Mouse (Mus musculus): ENCODE results near the gene Gm10638.

DNA sequence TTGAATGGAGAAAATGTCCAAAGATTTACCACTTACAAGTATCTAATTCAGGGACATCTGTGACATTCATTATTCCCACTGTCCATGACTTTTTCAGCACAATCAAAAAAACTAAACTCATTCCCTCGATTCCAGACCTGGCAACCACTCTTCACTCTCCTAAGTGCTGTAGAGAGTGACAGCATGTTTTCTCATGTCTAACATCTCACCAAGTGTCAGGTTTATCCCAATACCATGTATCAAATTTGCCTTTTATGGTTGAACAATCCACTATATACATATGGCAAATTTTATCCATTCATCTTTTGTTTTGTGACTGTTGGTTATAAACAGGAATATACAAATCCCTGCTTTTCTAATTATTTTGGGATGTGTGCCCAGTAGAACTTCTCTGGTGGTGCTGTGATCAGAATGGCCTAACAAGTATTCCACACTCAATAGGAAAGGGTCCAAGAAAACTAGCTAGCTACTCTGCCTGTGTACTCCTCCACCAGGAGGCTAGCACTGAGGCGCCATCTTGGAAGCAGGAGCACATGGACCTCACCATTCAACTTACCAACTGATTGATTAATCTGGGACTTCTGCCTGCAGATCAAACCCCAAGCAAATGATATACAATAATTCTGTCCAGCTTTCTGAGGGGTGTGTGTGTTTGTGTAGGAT lies 27.0 kb upstream of the Gm10638 start:
- TF ChIP-seq CTCF (conservative IDR thresholded peaks at IDR 0.05; ENCODE audit: low read length) (no peak), NANOG (IDR thresholded peaks at IDR 0.05; ENCODE audit: borderline replicate concordance, low read length) (no peak)

All from E14TG2a.4 (cell line).